Mouse (Mus musculus) lung, adult 2 months (tissue): ENCODE results near the gene Vps13d.

Experiments used
- CTCF ChIP-seq: fragments of 200-500 bp; IDR thresholded peaks from 2 replicates; pipeline ENCODE4 v1.5.1; 2011; ENCODE audit warnings: mild to moderate bottlenecking, low read length, control low read depth; ENCODE audit not compliant: insufficient read depth
- POLR2A ChIP-seq: fragments of 200-500 bp; IDR thresholded peaks from 2 replicates; pipeline ENCODE4 v1.6.1; 2011; ENCODE audit warnings: low read depth, mild to moderate bottlenecking, control low read depth, low read length, borderline replicate concordance; ENCODE audit errors: extremely low read depth

DNA sequence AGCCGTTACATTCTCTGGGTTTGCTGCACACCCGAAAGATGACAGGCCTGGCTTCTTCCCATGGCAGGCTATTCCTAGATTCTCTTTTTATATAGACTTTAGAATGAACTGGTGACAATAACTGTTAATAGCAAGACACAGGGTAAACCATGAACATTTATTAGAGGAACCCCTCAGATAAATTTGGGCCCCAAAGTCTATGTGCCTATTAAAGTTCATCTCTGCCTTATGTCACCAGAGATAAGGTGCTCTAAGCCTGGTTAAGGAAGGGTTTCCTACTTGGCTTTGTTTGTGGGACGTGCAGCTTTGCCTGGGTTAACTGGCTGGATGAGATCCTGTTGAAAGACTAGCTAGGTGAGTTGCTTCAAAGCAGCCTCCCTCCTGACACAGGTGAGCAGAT, 159.4 kb downstream of the Vps13d start:
- TF ChIP-seq POLR2A (no peak), CTCF (no peak)
